In genomic region chr1:180775849-180776493, GRCm38 (mm10) we compare ENCODE assay signal across 9 mouse cellular contexts. TPM values are rescaled to one million over a fixed set of nuclear protein-coding genes. Genes with fewer than 3 reads are reported as not detected.
A peak's percentile ranks its signal among the peaks of the same experiment; 100 is the strongest.
DNase-seq lines count a peak whose midpoint lies in the region; ATAC-seq and TF ChIP-seq lines count a peak whose summit lies in the region.
"Had no signal": no experiment of that assay in that cellular context is flagged by ENCODE, and none has a peak within 500 bp of the region (broad histone marks: within the 10 kb centered on the region; RNA-seq: fewer than 3 reads in every experiment).

No protein-coding gene starts in this region.

- TF ChIP-seq CTCF in heart, postnatal 0 days (IDR thresholded peaks at IDR 0.05; ENCODE audit: low read depth), result no peak
- TF ChIP-seq CTCF in midbrain, postnatal 0 days (IDR thresholded peaks at IDR 0.05), result no peak

- H3K27me3 ChIP-seq in heart, postnatal 0 days (ENCODE audit: control insufficient read depth, insufficient read depth, low read length), result no peaks in the 10 kb centered on the region
- H3K27me3 ChIP-seq in midbrain, embryonic 10.5 days (ENCODE audit: low read depth, poor library complexity, severe bottlenecking), result peaks cover 20% of the 10 kb centered on the region
- H3K27me3 ChIP-seq in midbrain, postnatal 0 days (ENCODE audit: insufficient read depth, low read length), result no peaks in the 10 kb centered on the region
- H3K27me3 ChIP-seq in intestine, embryonic 16.5 days (replicated peaks; ENCODE audit: control insufficient read depth, insufficient read depth, low read length), result no peaks in the 10 kb centered on the region
- no peaks in the 10 kb centered on the region for H3K27me3 ChIP-seq in stomach, embryonic 16.5 days (ENCODE audit: control insufficient read depth, insufficient read depth, low read length)
- H3K27me3 ChIP-seq: liver, embryonic 13.5 days had no signal

- 41% methylated on average over 6 of the region's 6 CpGs for WGBS in heart, postnatal 0 days
- 77% methylated on average over 6 of the region's 6 CpGs for WGBS in midbrain, embryonic 10.5 days
- WGBS in midbrain, postnatal 0 days, result 31% methylated on average over 6 of the region's 6 CpGs
- WGBS in intestine, embryonic 16.5 days, result 57% methylated on average over 6 of the region's 6 CpGs
- WGBS in stomach, embryonic 16.5 days, result 34% methylated on average over 6 of the region's 6 CpGs

- no peak for TF ChIP-seq EP300 in heart, postnatal 0 days (IDR thresholded peaks at IDR 0.05; ENCODE audit: low read depth)

- no peak overlapping the region for H3K9ac ChIP-seq in heart, postnatal 0 days (replicated peaks; ENCODE audit: low read depth, low read length)
- no peak overlapping the region for H3K9ac ChIP-seq in midbrain, postnatal 0 days (replicated peaks; ENCODE audit: low read length, poor library complexity, severe bottlenecking)
- H3K9ac ChIP-seq in intestine, embryonic 16.5 days (ENCODE audit: low read depth, low read length), result 0 out of 2 replicates have a peak overlapping the region, but pooled peaks have one; percentile 37
- H3K9ac ChIP-seq in stomach, embryonic 16.5 days (ENCODE audit: low read length), result 0 out of 2 replicates have a peak overlapping the region, but pooled peaks have one; percentile 9
- H3K9ac ChIP-seq: liver, embryonic 13.5 days had no signal

- no peak overlapping the region for H3K4me3 ChIP-seq in heart, postnatal 0 days (ENCODE audit: low read depth, low read length)
- H3K4me3 ChIP-seq in midbrain, embryonic 10.5 days, result no peak overlapping the region
- H3K4me3 ChIP-seq in midbrain, postnatal 0 days (ENCODE audit: low read depth, low read length), result no peak overlapping the region
- no peak overlapping the region for H3K4me3 ChIP-seq in intestine, embryonic 16.5 days (ENCODE audit: low read length)
- no peak overlapping the region for H3K4me3 ChIP-seq in stomach, embryonic 16.5 days (replicated peaks; ENCODE audit: low read length)
- H3K4me3 ChIP-seq: liver, embryonic 13.5 days had no signal

- ATAC-seq in heart, postnatal 0 days (ENCODE audit: insufficient read depth, low read depth), result no peak
- no peak for ATAC-seq in midbrain, postnatal 0 days (ENCODE audit: low FRiP score)
- no peak for ATAC-seq in intestine, embryonic 16.5 days
- no peak for ATAC-seq in stomach, embryonic 16.5 days (ENCODE audit: insufficient read depth, low FRiP score)

- H3K36me3 ChIP-seq in heart, postnatal 0 days (replicated peaks; ENCODE audit: control insufficient read depth, insufficient read depth, low read length), result no peaks in the 10 kb centered on the region
- no peaks in the 10 kb centered on the region for H3K36me3 ChIP-seq in midbrain, embryonic 10.5 days
- no peaks in the 10 kb centered on the region for H3K36me3 ChIP-seq in midbrain, postnatal 0 days (ENCODE audit: insufficient read depth, low read length)
- no peaks in the 10 kb centered on the region for H3K36me3 ChIP-seq in intestine, embryonic 16.5 days (ENCODE audit: control insufficient read depth, insufficient read depth, low read length)
- no peaks in the 10 kb centered on the region for H3K36me3 ChIP-seq in stomach, embryonic 16.5 days (ENCODE audit: control insufficient read depth, insufficient read depth, low read length)
- H3K36me3 ChIP-seq: liver, embryonic 13.5 days had no signal

- H3K9me3 ChIP-seq in heart, postnatal 0 days (replicated peaks; ENCODE audit: control insufficient read depth, low read length), result no peaks in the 10 kb centered on the region
- H3K9me3 ChIP-seq in midbrain, embryonic 10.5 days (replicated peaks), result 0 out of 2 replicates have a peak, but pooled peaks cover 7% of the 10 kb centered on the region
- no peaks in the 10 kb centered on the region for H3K9me3 ChIP-seq in midbrain, postnatal 0 days (ENCODE audit: low read length)
- no peaks in the 10 kb centered on the region; the same call in 1 of the 2 replicates for H3K9me3 ChIP-seq in intestine, embryonic 16.5 days (ENCODE audit: control insufficient read depth, low read length)
- peaks cover 3% of the 10 kb centered on the region; the same call in 1 of the 2 replicates for H3K9me3 ChIP-seq in stomach, embryonic 16.5 days (replicated peaks; ENCODE audit: control insufficient read depth, low read length)

- DNase-seq in heart, postnatal 0 days (ENCODE audit: low spot score), result no peak
- DNase-seq in heart, adult 18-20 months, result no peak
- DNase-seq in midbrain, embryonic 10.5 days (ENCODE audit: low spot score), result no peak
- no peak for DNase-seq in midbrain, postnatal 0 days (ENCODE audit: low spot score)
- DNase-seq in right cerebral cortex, postnatal 14 days, result no peak
- DNase-seq: liver, embryonic 13.5 days; right cerebral cortex, postnatal 4 days had no signal

- no peak overlapping the region for H3K4me2 ChIP-seq in heart, postnatal 0 days (ENCODE audit: low read depth, low read length)
- no peak overlapping the region for H3K4me2 ChIP-seq in midbrain, postnatal 0 days (ENCODE audit: low read depth, low read length, poor library complexity, severe bottlenecking)
- no peak overlapping the region for H3K4me2 ChIP-seq in intestine, embryonic 16.5 days (ENCODE audit: low read depth, low read length)
- H3K4me2 ChIP-seq in stomach, embryonic 16.5 days (ENCODE audit: low read depth, low read length), result no peak overlapping the region
- H3K4me2 ChIP-seq: liver, embryonic 13.5 days had no signal

- H3K4me1 ChIP-seq in heart, postnatal 0 days (ENCODE audit: control insufficient read depth, insufficient read depth), result peaks cover 17% of the 10 kb centered on the region
- H3K4me1 ChIP-seq in midbrain, embryonic 10.5 days, result peaks cover 33% of the 10 kb centered on the region
- no peaks in the 10 kb centered on the region for H3K4me1 ChIP-seq in midbrain, postnatal 0 days (ENCODE audit: insufficient read depth, low read length)
- H3K4me1 ChIP-seq in intestine, embryonic 16.5 days (ENCODE audit: control insufficient read depth, insufficient read depth, low read length), result peaks cover 17% of the 10 kb centered on the region
- peaks cover 26% of the 10 kb centered on the region for H3K4me1 ChIP-seq in stomach, embryonic 16.5 days (ENCODE audit: control insufficient read depth, insufficient read depth, low read length)

- H3K27ac ChIP-seq in heart, postnatal 0 days (ENCODE audit: low read depth), result peak overlapping the region; percentile 54
- peak overlapping the region; percentile 96; the same call in 1 of the 2 replicates for H3K27ac ChIP-seq in midbrain, embryonic 10.5 days (replicated peaks)
- no peak overlapping the region for H3K27ac ChIP-seq in midbrain, postnatal 0 days (ENCODE audit: low read depth, low read length)
- H3K27ac ChIP-seq in intestine, embryonic 16.5 days (ENCODE audit: low read length), result peak overlapping the region; percentile 51; the same call in 1 of the 2 replicates
- H3K27ac ChIP-seq in stomach, embryonic 16.5 days (ENCODE audit: low read length), result peak overlapping the region; percentile 21; the same call in 1 of the 2 replicates
- H3K27ac ChIP-seq: liver, embryonic 13.5 days had no signal

RNA-seq across cellular contexts. Expression of gene H3f3a, which starts 37.8 kb away (rescaled TPM):
- 1,123 and 1,337 TPM in 2 replicates for total RNA-seq in heart, postnatal 0 days (2014; rRNA removed; ENCODE audit: low replicate concordance)
- polyA plus RNA-seq in heart, postnatal 0 days (2015; fragmentation: Nextera tagmentation; extraction: Ambion mirVana), result 1,661 and 1,734 TPM in 2 replicates
- total RNA-seq in heart, adult 18-20 months (2021), result 100 to 1,000 TPM; 363 to 405 TPM
- 2,611 and 2,764 TPM in 2 replicates for polyA plus RNA-seq in midbrain, embryonic 10.5 days (2016; fragmentation: Nextera tagmentation; extraction: Ambion mirVana)
- total RNA-seq in midbrain, postnatal 0 days (2014; rRNA removed), result 1,783 and 3,084 TPM in 2 replicates
- polyA plus RNA-seq in midbrain, postnatal 0 days (2015; fragmentation: Nextera tagmentation; extraction: Ambion mirVana), result 1,997 and 2,039 TPM in 2 replicates
- polyA plus RNA-seq in intestine, embryonic 16.5 days (2015; fragmentation: Nextera tagmentation; extraction: Ambion mirVana), result 1,661 and 1,810 TPM in 2 replicates
- 1,948 and 2,131 TPM in 2 replicates for polyA plus RNA-seq in stomach, embryonic 16.5 days (2015; fragmentation: Nextera tagmentation; extraction: Ambion mirVana)

RNA-seq across cellular contexts. Expression of gene Acbd3, which starts 50.1 kb away (rescaled TPM):
- 21.7 and 26.4 TPM in 2 replicates for total RNA-seq in heart, postnatal 0 days (2014; rRNA removed; ENCODE audit: low replicate concordance)
- polyA plus RNA-seq in heart, postnatal 0 days (2015; fragmentation: Nextera tagmentation; extraction: Ambion mirVana), result 13.2 and 13.5 TPM in 2 replicates
- total RNA-seq in heart, adult 18-20 months (2021), result 10 to 100 TPM; 23.3 to 24.8 TPM
- 17.0 and 18.8 TPM in 2 replicates for polyA plus RNA-seq in midbrain, embryonic 10.5 days (2016; fragmentation: Nextera tagmentation; extraction: Ambion mirVana)
- 30.0 and 42.5 TPM in 2 replicates for total RNA-seq in midbrain, postnatal 0 days (2014; rRNA removed)
- 15.8 and 18.8 TPM in 2 replicates for polyA plus RNA-seq in midbrain, postnatal 0 days (2015; fragmentation: Nextera tagmentation; extraction: Ambion mirVana)
- 17.1 and 17.5 TPM in 2 replicates for polyA plus RNA-seq in intestine, embryonic 16.5 days (2015; fragmentation: Nextera tagmentation; extraction: Ambion mirVana)
- polyA plus RNA-seq in stomach, embryonic 16.5 days (2015; fragmentation: Nextera tagmentation; extraction: Ambion mirVana), result 19.2 and 21.0 TPM in 2 replicates

Comparison
In these comparisons a context has a peak if more than half of its experiments do, and no peak if none do; other contexts are left out.
1. H3K9ac ChIP-seq: peak in intestine, embryonic 16.5 days (single experiment) and stomach, embryonic 16.5 days (single experiment); none in heart, postnatal 0 days (single experiment) and midbrain, postnatal 0 days (single experiment).